Mouse (Mus musculus) heart, postnatal 25 days (tissue): Measurements from ENCODE around the gene Acap1. TPM values are rescaled to one million over a fixed set of nuclear protein-coding genes. Genes with fewer than 3 reads are reported as not detected.
A peak's percentile ranks its signal among the peaks of the same experiment; 100 is the strongest.

Experiments
- DNase-seq: peaks from one replicate; pipeline ENCODE4 v3.0.0; 2022; ENCODE audit warnings: low spot score
- intact Hi-C: fragments of 180-260 bp; cut with DNase I; formaldehyde crosslinking; loops from one replicate; pipeline ENCODE4 v1.15.1; 2025
- total RNA-seq, 2 experiments: library from RNA; stranded (reverse); gene quantifications; 2 replicates each; pipeline ENCODE4 v1.2.3; 2021

The Acap1 gene
- total RNA-seq, 2 experiments from 2014 or later = 0.88 to 1.1 TPM

DNA sequence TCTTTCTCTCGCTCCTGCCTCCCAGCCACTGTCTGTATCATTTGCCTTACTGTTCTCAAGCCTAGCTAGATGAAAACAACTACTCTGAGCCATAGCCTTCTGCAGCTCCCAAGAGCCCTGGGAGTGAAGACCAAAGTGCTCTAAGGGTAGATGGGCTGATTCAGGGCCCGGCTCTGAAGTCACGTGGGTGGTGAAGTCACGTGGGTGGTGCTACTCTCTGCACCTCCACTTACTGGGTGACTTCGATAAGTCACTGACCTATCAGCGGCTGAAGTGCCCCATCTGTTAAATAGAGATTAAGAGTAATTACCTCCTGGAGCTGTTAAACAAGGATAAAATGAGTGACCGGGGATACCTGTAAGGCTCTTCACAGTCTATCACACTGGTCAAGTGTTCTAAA is 41.3 kb downstream of the Acap1 start:
- DNase-seq = no peak
- intact Hi-C loops = loop anchor here (2.0 kb wide), 1 partner anchor 23 kb away; no protein-coding TSS in a partner anchor

DNA sequence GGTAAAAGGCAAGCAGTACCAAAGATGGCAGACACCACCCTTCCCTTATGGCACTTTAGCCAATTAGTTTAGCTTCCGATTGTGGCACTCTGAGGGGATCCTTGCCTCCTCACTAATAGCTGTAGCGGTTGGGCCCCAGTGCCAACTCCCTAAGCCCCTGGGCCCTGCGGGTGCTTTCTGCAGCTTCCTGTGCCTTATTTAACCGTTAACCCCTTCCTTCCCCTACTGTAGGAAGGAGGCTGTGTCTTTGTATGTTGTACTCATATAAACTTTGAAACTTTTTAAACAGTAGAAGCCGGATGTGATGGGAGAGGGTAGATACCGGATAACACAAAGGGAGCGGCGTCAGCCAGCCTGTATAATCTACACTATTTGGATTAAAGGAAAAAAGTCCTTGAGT is 44.6 kb downstream of the Acap1 start:
- intact Hi-C loops = no loop called here

DNA sequence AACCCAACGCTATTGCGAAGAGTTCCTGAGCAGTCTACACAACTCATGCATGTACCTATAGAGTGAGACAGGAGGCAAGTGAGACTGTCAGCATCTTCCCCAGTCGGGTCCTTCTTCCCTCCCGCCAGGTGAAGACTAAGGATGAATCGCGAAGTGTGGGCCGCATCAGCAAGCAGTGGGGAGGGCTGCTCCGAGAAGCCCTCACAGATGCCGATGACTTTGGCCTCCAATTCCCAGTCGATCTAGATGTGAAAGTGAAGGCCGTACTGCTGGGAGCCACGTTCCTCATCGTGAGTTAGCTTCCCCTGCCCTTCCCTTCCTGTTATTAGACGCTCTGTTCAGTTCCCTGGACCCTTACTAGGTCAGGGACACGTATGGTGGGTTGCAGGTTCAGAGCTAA is 45.5 kb downstream of the Acap1 start:
- intact Hi-C loops = no loop called here
- DNase-seq = no peak

More for the DNA sequence above, 44.6 kb downstream of the Acap1 start:
- no peak for DNase-seq

DNA sequence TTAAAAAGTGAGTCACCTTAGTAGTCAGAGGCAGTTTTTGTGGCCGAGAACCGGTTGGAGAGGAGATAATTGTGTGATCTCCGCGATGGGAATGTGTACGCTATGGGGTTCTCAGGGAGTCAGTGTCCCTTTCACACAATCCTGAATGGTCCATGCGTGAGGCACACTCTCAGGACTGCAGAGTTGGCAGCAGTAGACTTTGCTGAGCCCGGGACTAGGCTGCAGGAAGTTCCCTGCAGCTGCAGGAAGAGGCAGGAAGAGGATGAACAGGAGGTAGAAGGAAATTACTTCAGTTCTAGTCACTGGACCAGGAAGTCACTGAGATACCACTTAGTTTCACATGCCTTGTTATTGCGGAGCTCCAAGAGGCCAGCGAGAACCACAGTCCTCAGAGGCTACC is 46.2 kb downstream of the Acap1 start:
- intact Hi-C loops = no loop called here
- DNase-seq = no peak

DNA sequence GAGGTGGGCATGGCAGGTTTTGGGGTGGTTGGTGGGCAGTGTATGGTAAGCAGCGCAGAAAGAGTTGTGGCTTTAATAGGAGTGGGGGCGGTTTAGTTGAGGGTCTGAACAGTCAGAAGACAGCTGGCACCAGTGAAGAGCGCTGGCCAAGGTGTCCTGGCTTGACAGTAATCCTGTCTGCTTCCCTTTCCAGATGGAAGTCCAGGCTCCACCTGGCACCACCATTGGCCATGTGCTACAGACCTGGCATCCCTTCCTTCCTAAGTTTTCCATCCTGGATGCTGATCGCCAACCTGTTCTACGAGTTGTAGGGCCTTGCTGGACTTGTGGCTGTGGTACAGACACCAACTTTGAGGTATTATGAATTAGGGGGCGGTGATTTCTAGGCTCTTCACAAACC is 47.3 kb downstream of the Acap1 start:
- intact Hi-C loops = no loop called here
- DNase-seq = no peak

DNA sequence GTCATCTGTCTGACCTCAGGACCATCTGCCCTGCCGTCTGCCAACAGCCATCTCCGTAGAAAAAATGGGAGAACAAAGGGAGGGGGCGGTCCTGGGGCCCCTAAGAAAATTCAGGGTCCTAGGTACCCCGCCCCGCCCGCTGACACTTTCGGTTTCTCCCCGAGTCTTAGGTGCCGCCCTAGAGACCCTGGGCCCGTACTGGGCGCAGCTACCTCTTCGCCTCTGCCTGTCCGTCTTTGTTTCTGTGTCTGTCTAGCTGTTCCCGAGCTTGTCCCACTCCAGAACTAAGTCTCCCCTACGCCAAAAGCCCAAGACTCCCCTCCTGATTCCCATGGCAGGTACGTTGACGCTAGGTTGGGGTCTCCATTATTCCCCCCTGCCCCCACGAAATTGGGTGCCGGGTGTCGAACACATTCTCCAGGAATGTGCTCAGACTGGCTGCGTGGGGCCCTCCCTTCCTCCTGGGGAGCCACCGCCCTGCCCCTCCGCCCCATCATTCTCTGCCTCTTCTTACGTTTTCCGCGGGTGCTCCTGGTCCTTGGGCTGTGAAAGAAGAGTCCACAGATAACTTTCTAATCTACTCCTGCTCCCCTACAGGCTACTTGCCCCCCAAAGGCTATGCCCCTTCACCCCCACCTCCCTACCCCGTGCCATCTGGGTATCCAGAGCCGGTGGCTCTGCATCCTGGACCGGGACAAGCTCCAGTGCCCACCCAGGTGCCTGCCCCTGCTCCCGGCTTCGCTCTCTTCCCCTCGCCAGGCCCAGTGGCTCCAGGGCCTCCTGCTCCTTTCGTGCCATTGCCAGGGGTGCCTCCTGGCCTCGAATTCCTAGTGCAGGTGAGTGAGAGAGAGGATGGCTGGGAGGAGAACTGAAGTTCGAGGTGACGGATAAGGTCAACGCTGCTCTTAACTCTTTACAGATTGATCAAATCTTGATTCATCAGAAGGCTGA is 48.3 kb downstream of the Acap1 start:
- intact Hi-C loops = no loop called here
- DNase-seq = no peak

DNA sequence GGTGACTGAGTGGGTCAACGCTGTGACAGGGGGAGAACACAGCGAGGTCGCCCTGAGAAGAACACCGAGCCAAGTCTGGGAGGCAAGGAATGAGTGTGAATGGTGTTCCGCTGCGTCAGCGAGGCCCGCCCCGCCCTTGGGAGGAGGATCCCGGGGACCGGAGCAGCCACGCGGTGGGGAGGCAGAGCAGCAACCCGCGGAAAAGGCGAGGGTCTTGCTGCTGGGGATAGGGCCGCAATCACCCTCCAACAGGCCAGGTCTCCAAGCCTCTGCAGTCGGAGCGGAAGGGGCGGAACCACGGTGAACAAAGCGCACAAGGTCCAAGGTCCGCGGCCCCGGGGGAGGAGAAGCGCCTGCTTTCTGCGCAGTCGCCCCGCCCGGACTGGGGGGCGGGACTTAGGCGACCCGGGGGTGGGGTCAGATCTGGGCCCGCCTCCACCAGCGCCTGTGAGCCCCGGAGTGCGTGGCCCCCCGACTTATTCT is 49.1 kb downstream of the Acap1 start, which contains the start of gene Plscr3:
TSS of gene Plscr3 (plus strand) at position 179 of the 483 bp plus-strand sequence.
- intact Hi-C loops = no loop called here
- DNase-seq = peak; percentile 85

DNA sequence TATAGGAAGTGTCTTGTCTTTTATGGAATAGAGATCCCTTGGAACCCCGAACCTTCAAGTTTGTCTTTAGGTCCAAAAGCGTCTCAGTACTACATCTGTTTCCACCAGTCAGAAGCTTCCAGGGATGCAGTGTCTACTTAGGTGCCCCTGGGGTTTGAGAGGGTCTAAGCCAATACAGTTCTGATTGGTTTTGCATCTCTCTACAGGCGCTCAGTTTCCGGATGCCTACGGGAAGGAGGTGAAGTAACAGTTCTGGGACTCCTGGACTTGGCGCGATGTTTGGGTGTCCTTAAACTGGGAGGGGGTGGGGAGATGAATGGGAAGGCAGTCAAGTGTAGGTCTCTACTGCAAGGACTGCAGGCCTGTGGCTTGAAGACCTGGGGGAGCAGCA is 56.6 kb downstream of the Acap1 start:
- intact Hi-C loops = no loop called here
- DNase-seq = no peak

DNA sequence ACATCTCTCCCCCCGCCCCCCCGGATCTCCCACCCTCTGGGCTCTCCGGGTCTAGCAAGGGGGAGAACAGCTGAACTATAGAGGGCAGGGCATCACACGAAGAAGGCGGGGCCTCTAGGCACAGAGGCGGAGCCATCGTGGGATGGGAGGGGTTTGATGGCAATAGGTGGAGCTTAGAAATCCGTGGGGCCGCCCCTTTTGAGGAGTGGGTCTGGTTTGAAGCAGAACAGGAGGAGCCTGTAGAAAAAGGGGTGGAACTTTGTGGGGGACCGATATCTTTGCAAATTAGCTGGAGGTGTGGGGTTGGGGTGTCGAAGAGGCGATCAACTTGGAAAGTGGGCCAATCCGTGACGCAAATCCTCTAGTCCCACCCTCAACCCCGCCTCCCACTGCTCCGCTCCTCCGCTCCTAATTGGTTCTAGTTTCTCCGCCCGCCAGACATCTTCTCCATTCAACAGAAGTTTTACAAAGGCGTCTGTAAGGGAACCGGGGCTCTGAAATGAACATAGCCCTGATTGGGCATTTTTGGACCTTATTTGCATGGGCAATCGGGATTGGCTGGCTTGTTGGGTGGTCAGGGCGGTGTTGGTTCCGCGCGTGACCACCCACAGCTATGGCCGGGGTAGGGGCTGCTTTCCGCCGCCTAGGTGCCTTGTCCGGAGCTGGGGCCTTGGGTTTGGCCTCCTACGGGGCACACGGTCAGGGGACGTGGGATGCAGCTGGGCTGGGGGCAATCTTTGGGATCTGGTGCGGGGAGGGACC is 57.2 kb downstream of the Acap1 start, which contains the start of gene Tmem256:
TSS of gene Tmem256 (plus strand) at position 563 of the 762 bp plus-strand sequence.
- peak; percentile 95 for DNase-seq
- intact Hi-C loops = loop anchor here (2.0 kb wide), 1 partner anchor 39 kb away; no protein-coding TSS in a partner anchor

DNA sequence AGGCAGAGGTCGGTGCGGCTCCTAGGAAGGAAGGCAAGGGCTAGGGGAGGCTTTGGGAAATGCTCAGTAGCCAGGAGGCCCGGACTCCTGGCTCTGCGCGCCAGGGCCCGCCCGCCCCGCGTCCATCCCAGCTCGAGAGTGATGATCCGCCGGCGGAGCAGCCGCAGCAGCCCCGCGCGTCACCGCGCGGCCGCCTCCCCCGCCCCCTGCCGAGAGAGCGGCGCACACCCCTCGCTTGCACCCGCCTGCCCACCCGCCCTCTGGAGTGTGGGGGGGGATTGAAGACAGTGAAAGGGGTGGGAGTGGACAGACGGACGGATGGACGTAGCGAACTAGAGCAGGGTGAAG is 57.8 kb downstream of the Acap1 start, which contains the start of gene Nlgn2:
TSS of gene Nlgn2 (minus strand) at position 181 of the 348 bp plus-strand sequence.
- DNase-seq = no peak
- intact Hi-C loops = loop anchor here (2.0 kb wide), 1 partner anchor 39 kb away; no protein-coding TSS in a partner anchor

DNA sequence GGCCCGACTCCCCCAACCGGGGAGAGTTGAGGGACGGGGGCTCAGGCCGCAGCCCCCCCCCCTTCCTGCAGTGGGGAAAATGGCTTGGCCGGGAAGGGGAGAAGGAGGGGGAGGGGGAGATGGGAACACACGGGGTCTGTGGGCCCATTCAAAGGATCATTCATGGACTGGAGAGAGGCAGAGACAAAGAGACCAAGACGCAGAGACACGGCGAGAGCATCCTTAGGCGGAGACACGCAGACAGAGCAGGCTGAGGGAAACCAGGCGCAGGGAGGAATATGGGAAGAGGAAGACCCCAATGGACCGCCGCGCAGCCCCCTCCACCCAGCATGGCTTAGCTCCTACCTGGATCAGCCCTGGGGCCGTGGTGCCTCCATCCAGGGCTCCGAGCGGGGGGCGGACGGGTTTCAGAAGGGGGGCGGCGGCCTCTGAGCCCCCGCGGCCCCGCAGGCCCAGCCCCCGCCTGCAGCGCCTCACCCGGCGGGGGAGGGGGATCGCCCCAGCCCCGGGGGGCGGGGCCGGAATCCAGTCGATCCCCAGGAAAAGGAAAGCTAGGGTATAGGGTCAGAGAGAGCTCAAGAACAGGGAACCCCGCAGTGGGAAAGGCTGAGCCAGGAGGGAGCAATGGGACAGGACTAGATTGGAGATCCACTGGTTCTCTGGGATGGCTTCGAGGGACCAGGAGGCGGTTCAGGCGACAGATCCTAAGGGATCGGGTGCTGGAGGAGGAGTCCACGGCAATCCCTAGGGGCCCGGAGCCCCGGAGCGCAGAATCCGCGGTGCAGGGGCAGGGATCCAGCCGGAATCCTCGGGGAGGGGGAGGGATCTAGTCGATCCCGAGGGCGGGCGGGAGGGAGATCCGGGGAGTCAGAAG is 58.4 kb downstream of the Acap1 start:
- intact Hi-C loops = loop anchor here (2.0 kb wide), 1 partner anchor 38 kb away; no protein-coding TSS in a partner anchor
- no peak for DNase-seq

DNA sequence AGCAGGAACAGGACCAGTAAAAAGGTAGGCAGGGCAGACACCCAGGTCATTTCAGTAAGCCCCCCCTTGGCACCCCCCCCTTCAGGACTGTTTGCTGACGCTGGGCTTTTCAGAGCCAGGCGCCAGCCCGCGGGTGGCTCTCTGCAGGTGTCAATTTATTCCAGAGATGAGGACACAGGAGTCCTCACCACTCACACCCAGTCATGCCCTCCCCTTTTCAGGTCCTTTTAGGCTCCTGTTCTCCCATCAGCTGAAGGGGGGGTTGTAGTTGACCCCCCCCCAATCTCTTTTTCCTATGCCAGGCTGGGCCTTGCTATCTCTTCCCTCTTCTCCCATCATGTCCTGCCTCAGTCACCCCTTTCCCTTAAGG is 59.4 kb downstream of the Acap1 start:
- DNase-seq = no peak
- intact Hi-C loops = loop anchor here (2.0 kb wide), 1 partner anchor 37 kb away; no protein-coding TSS in a partner anchor

DNA sequence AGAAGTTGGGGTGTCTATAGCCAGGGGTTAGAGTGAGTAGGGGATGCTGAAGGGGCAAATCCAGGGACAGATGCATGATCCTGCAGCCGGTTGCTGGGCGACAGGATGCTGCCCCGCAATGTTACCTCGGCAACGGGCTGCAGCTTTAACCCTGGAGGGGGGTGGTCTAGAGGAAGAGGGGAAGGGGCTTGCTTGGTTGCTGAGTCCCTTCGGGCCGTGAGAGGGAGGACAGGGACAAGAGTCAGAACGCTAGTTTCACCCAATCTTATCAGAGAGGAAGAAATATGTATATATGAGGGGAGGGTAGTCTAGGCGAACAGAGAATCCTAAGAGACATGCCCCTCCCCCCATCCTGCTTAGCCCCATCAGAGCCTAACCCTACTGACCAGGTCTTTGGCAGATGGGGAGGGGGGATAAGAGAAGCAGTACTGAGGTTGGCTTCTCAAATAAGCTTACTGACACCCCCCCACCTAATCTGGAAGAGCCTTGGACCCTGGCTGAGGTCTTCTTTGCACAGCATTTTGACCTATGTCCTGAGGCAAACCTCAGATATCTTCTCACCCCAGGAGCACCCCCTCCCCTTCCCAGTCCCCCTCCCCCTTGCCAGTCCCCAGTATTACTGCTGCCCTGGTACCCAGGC is 59.9 kb downstream of the Acap1 start:
- intact Hi-C loops = no loop called here
- no peak for DNase-seq

DNA sequence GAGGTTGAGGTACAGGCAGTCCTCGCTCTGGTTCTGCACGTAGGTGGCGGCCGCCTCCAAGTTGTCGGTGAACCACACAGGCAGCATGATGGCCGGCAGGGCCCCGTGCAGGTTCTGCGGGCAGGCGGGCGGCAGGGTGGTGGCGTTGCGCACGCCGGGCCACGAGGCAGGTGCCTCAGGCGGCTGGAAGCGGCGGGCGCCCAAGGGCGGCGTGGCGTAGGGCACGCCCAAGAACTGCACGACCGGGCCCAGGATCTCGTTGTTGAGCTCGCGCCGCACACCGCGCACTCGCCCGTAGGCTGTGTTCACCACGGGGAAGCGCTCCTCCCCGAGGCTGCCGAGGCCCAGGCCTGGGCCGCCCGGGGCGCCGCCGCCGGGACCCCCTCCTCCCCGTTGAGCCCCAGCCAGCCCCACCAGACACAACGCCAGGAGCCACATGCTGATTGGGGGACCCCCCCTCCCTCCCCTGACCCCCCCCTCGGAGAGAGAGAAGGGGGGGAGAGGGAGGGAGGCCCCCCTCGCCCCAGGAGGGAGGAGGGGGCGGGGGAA is 61.3 kb downstream of the Acap1 start:
- no peak for DNase-seq

DNA sequence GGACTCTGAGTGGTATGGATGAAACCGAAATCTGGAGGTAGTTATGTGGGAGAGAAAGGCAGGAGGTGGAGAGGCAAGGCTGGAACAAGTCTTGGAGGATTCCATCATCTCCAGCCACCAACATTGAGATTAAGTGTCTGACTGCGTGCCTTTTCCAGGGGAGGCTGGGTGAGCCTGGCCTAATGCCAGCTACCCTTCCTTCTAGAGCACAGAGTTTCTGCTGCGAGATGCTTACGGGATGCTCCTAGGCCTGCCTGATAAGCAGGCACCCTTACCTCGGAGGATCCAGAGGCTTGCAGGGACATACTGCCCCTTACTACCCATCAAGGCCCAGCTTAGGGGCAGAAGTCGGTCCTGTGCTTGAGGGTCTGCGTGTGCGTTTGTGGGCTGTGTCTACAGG is 61.8 kb downstream of the Acap1 start:
- DNase-seq = no peak
- intact Hi-C loops = no loop called here

More for the DNA sequence above, 61.3 kb downstream of the Acap1 start:
- intact Hi-C loops = no loop called here
